Mouse (Mus musculus): ENCODE data around the gene Grip1.

Gene Grip1

GRCm38 (mm10) chr10:119453431-119454105, at the start of gene Grip1:
Grip1 (plus strand) TSS chr10:119453830.
- DNase-seq (ENCODE audit: extremely low read depth, low read depth) = no peak

- DNase-seq (ENCODE audit: extremely low read depth, low read depth) = no peak
Measured at GRCm38 (mm10) chr10:119405103-119405502, 48.5 kb upstream of the Grip1 start.

GRCm38 (mm10) chr10:119405612-119406011, 48.0 kb upstream of the Grip1 start:
- no peak for DNase-seq (ENCODE audit: extremely low read depth, low read depth)

- DNase-seq (ENCODE audit: extremely low read depth, low read depth) = no peak
Measured at GRCm38 (mm10) chr10:119408327-119408726, 45.3 kb upstream of the Grip1 start.

GRCm38 (mm10) chr10:119413238-119413637, 40.4 kb upstream of the Grip1 start:
- DNase-seq (ENCODE audit: extremely low read depth, low read depth) = no peak

- no peak for DNase-seq (ENCODE audit: extremely low read depth, low read depth)
Measured at GRCm38 (mm10) chr10:119415106-119415505, 38.5 kb upstream of the Grip1 start.

GRCm38 (mm10) chr10:119421418-119421817, 32.2 kb upstream of the Grip1 start:
- no peak for DNase-seq (ENCODE audit: extremely low read depth, low read depth)

GRCm38 (mm10) chr10:119423821-119424534, 29.7 kb upstream of the Grip1 start:
- no peak for DNase-seq (ENCODE audit: extremely low read depth, low read depth)

GRCm38 (mm10) chr10:119427653-119428052, 26.0 kb upstream of the Grip1 start:
- no peak for DNase-seq (ENCODE audit: extremely low read depth, low read depth)

- no peak for DNase-seq (ENCODE audit: extremely low read depth, low read depth)
Measured at GRCm38 (mm10) chr10:119428106-119428505, 25.5 kb upstream of the Grip1 start.

GRCm38 (mm10) chr10:119430240-119430639, 23.4 kb upstream of the Grip1 start:
- DNase-seq (ENCODE audit: extremely low read depth, low read depth) = no peak

- no peak for DNase-seq (ENCODE audit: extremely low read depth, low read depth)
Measured at GRCm38 (mm10) chr10:119431801-119432200, 21.8 kb upstream of the Grip1 start.

- DNase-seq (ENCODE audit: extremely low read depth, low read depth) = no peak
Measured at GRCm38 (mm10) chr10:119435818-119436217, 17.8 kb upstream of the Grip1 start.

GRCm38 (mm10) chr10:119437319-119437718, 16.3 kb upstream of the Grip1 start:
- DNase-seq (ENCODE audit: extremely low read depth, low read depth) = no peak

- DNase-seq (ENCODE audit: extremely low read depth, low read depth) = no peak
Measured at GRCm38 (mm10) chr10:119441743-119442142, 11.9 kb upstream of the Grip1 start.

- DNase-seq (ENCODE audit: extremely low read depth, low read depth) = no peak
Measured at GRCm38 (mm10) chr10:119447392-119447914, 6.2 kb upstream of the Grip1 start.

- no peak for DNase-seq (ENCODE audit: extremely low read depth, low read depth)
Measured at GRCm38 (mm10) chr10:119447930-119448329, 5.7 kb upstream of the Grip1 start.

GRCm38 (mm10) chr10:119452698-119453097, 932 bp upstream of the Grip1 start:
- no peak for DNase-seq (ENCODE audit: extremely low read depth, low read depth)

GRCm38 (mm10) chr10:119454106-119454667, 557 bp downstream of the Grip1 start:
- DNase-seq (ENCODE audit: extremely low read depth, low read depth) = no peak

GRCm38 (mm10) chr10:119454668-119455542, 1.3 kb downstream of the Grip1 start:
- no peak for DNase-seq (ENCODE audit: extremely low read depth, low read depth)

- no peak for DNase-seq (ENCODE audit: extremely low read depth, low read depth)
Measured at GRCm38 (mm10) chr10:119455543-119455940, 1.9 kb downstream of the Grip1 start.
